Mouse (Mus musculus): Measurements from ENCODE around the gene Adam6a. TPM values are rescaled to one million over a fixed set of nuclear protein-coding genes. Genes with fewer than 3 reads are reported as not detected.
"Not testable (repeated sequence)": the region's sequence is repeated elsewhere in the genome, so short reads cannot be mapped to it uniquely, and the experiment has no call there.

The Adam6a gene
- not detected in 2 replicates for polyA plus RNA-seq (2015; fragmentation: Nextera tagmentation; extraction: Ambion mirVana)

DNA sequence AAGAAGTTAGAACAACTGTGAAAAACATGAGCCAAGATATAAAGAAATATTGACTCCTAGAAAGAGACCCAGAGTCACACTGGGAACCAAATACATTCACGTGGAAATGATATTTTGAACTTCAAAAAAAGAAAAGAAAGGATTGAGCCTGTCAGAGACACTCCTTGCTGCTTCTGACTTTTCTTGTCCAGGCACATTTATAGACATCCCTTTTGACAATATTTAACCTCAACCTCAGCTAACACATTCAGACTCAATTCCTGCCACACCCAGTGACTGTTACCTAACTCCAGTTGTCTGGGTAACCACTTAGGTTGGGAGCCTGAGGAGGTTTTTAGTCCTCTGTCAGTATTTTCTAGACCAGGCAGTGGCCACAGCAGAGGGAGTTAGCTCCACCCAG is at the start of gene Adam6a:
Gene Adam6a (plus strand): TSS at position 301 of the 400 bp plus-strand sequence.
- not testable (repeated sequence) for ATAC-seq (replicated peaks; ENCODE audit: extremely low read depth, insufficient read depth, low FRiP score); H3K4me1 ChIP-seq (ENCODE audit: control insufficient read depth, insufficient read depth, low read length); H3K27me3 ChIP-seq (ENCODE audit: control insufficient read depth, insufficient read depth, low read length); H3K9me3 ChIP-seq (replicated peaks; ENCODE audit: control insufficient read depth, low read length); H3K9ac ChIP-seq (ENCODE audit: low read length); H3K4me3 ChIP-seq (ENCODE audit: low read length); H3K4me2 ChIP-seq (ENCODE audit: low read depth, low read length); H3K36me3 ChIP-seq (ENCODE audit: control insufficient read depth, insufficient read depth); H3K27ac ChIP-seq (ENCODE audit: low read length)
- WGBS = no CpG with 5 or more reads among the region's 1 CpGs

GRCm38 (mm10) chr12:113525901-113526300 is 17.8 kb upstream of the Adam6a start:
- Histone ChIP-seq H3K4me1 (ENCODE audit: control insufficient read depth, insufficient read depth, low read length) (no peaks in the 10 kb centered on the region), H3K27me3 (ENCODE audit: control insufficient read depth, insufficient read depth, low read length) (no peaks in the 10 kb centered on the region), H3K9ac (ENCODE audit: low read length) (no peak overlapping the region), H3K27ac (ENCODE audit: low read length) (no peak overlapping the region), H3K4me3 (ENCODE audit: low read length) (no peak overlapping the region), H3K36me3 (ENCODE audit: control insufficient read depth, insufficient read depth) (no peaks in the 10 kb centered on the region), H3K9me3 (replicated peaks; ENCODE audit: control insufficient read depth, low read length) (no peaks in the 10 kb centered on the region), H3K4me2 (ENCODE audit: low read depth, low read length) (no peak overlapping the region)
- no peak for ATAC-seq (replicated peaks; ENCODE audit: extremely low read depth, insufficient read depth, low FRiP score)
- 63% methylated on average over 2 of the region's 2 CpGs for WGBS

GRCm38 (mm10) chr12:113578241-113578640 is 34.5 kb downstream of the Adam6a start:
- H3K36me3 ChIP-seq (ENCODE audit: control insufficient read depth, insufficient read depth) = no peaks in the 10 kb centered on the region
- no peak overlapping the region for H3K4me2 ChIP-seq (ENCODE audit: low read depth, low read length)
- no peaks in the 10 kb centered on the region for H3K9me3 ChIP-seq (replicated peaks; ENCODE audit: control insufficient read depth, low read length)
- no peak overlapping the region for H3K27ac ChIP-seq (ENCODE audit: low read length)
- 48% methylated on average over 6 of the region's 6 CpGs for WGBS
- H3K4me1 ChIP-seq (ENCODE audit: control insufficient read depth, insufficient read depth, low read length) = no peaks in the 10 kb centered on the region
- H3K9ac ChIP-seq (ENCODE audit: low read length) = no peak overlapping the region
- ATAC-seq (replicated peaks; ENCODE audit: extremely low read depth, insufficient read depth, low FRiP score) = no peak
- no peaks in the 10 kb centered on the region for H3K27me3 ChIP-seq (ENCODE audit: control insufficient read depth, insufficient read depth, low read length)
- no peak overlapping the region for H3K4me3 ChIP-seq (ENCODE audit: low read length)

- H3K36me3 ChIP-seq (ENCODE audit: control insufficient read depth, insufficient read depth) = no peaks in the 10 kb centered on the region
- no peak overlapping the region for H3K27ac ChIP-seq (ENCODE audit: low read length)
- H3K4me2 ChIP-seq (ENCODE audit: low read depth, low read length) = no peak overlapping the region
- H3K27me3 ChIP-seq (ENCODE audit: control insufficient read depth, insufficient read depth, low read length) = no peaks in the 10 kb centered on the region
- no peak overlapping the region for H3K9ac ChIP-seq (ENCODE audit: low read length)
- no peaks in the 10 kb centered on the region for H3K4me1 ChIP-seq (ENCODE audit: control insufficient read depth, insufficient read depth, low read length)
- H3K4me3 ChIP-seq (ENCODE audit: low read length) = no peak overlapping the region
- no peaks in the 10 kb centered on the region for H3K9me3 ChIP-seq (replicated peaks; ENCODE audit: control insufficient read depth, low read length)
- 33% methylated on average over 1 of the region's 1 CpGs for WGBS
- ATAC-seq (replicated peaks; ENCODE audit: extremely low read depth, insufficient read depth, low FRiP score) = no peak
These were observed 44.3 kb downstream of the Adam6a start for GRCm38 (mm10) chr12:113588001-113588400.

Other genes starting within 250 kb of the Adam6a start
- gene Adam6b, start 54.4 kb upstream of the Adam6a start, polyA plus RNA-seq (2015; fragmentation: Nextera tagmentation; extraction: Ambion mirVana) = not detected in 2 replicates

Data from heart, embryonic 16.5 days (tissue).